25 mouse cellular contexts compared by ENCODE assay signal in genomic region chr13:114095440-114095839, GRCm38 (mm10).
"Had no signal": no experiment of that assay in that cellular context is flagged by ENCODE, and none has a peak within 500 bp of the region (broad histone marks: within the 10 kb centered on the region; RNA-seq: fewer than 3 reads in every experiment).

No protein-coding gene starts in this region.

- ATAC-seq: hindbrain, embryonic 16.5 days; inflammation-experienced regulatory T-cells, adult 6 months; intestine, embryonic 15.5 days; liver, embryonic 12.5 days had no signal

- H3K36me3 ChIP-seq: hindbrain, embryonic 10.5 days; hindbrain, embryonic 12.5 days; intestine, embryonic 15.5 days; kidney, embryonic 15.5 days; limb, embryonic 15.5 days; liver, embryonic 12.5 days had no signal

- DNase-seq: gastrocnemius, postnatal 14 days; heart, adult 2 months; heart, postnatal 10 days; heart, postnatal 4 days; kidney, adult 11 months; kidney, adult 2 months; kidney, adult 9 months; kidney, postnatal 14 days; kidney, postnatal 36 days; layer of hippocampus, adult 9-11 months; layer of hippocampus, postnatal 36 days; left cerebral cortex, postnatal 4 days had no signal

- H3K9ac ChIP-seq: hindbrain, embryonic 12.5 days; hindbrain, embryonic 14.5 days; intestine, embryonic 15.5 days; kidney, embryonic 15.5 days; limb, embryonic 13.5 days; limb, embryonic 15.5 days; liver, embryonic 12.5 days; liver, embryonic 14.5 days had no signal

- H3K4me2 ChIP-seq: heart, embryonic 11.5 days; hindbrain, embryonic 12.5 days; hindbrain, embryonic 14.5 days; intestine, embryonic 15.5 days; kidney, embryonic 15.5 days; limb, embryonic 13.5 days; limb, embryonic 15.5 days; liver, embryonic 12.5 days had no signal

- H3K27ac ChIP-seq: heart, adult 2 months; hindbrain, embryonic 10.5 days; hindbrain, embryonic 12.5 days; hindbrain, embryonic 14.5 days; intestine, embryonic 15.5 days; kidney, embryonic 15.5 days; kidney, postnatal 0 days; limb, embryonic 13.5 days; limb, embryonic 15.5 days; liver, embryonic 12.5 days; liver, embryonic 14.5 days had no signal

- H3K27me3 ChIP-seq: hindbrain, embryonic 12.5 days; intestine, embryonic 15.5 days; kidney, embryonic 15.5 days; limb, embryonic 13.5 days; limb, embryonic 15.5 days; liver, embryonic 12.5 days had no signal

- H3K4me3 ChIP-seq: heart, adult 2 months; hindbrain, embryonic 10.5 days; hindbrain, embryonic 12.5 days; intestine, embryonic 15.5 days; kidney, embryonic 15.5 days; limb, embryonic 13.5 days; limb, embryonic 15.5 days; liver, embryonic 12.5 days had no signal

- H3K9me3 ChIP-seq: hindbrain, embryonic 10.5 days; hindbrain, embryonic 12.5 days; intestine, embryonic 15.5 days; kidney, embryonic 15.5 days; limb, embryonic 13.5 days; limb, embryonic 15.5 days; liver, embryonic 12.5 days had no signal

- H3K4me1 ChIP-seq: hindbrain, embryonic 10.5 days; hindbrain, embryonic 12.5 days; intestine, embryonic 15.5 days; kidney, embryonic 15.5 days; limb, embryonic 15.5 days; liver, embryonic 12.5 days had no signal
